Mouse (Mus musculus) liver, adult 2 months (tissue): ENCODE measurements at regions not wholly inside any gene's neighbourhood (a gene's known extent, or its start where the extent isn't known, plus 50 kb on each side); places are given as distances from the start of the nearest gene placed in this dataset.

ENCODE experiments used
- CTCF ChIP-seq: fragments of 200-500 bp; IDR thresholded peaks from 2 replicates; pipeline ENCODE4 v1.5.1; 2011; ENCODE audit warnings: low read depth, low read length, control low read depth
- POLR2A ChIP-seq: fragments of 200-500 bp; IDR thresholded peaks from 2 replicates; pipeline ENCODE4 v1.6.1; 2011; ENCODE audit warnings: low read length, control low read depth; ENCODE audit not compliant: insufficient read depth; ENCODE audit errors: extremely low read depth

DNA sequence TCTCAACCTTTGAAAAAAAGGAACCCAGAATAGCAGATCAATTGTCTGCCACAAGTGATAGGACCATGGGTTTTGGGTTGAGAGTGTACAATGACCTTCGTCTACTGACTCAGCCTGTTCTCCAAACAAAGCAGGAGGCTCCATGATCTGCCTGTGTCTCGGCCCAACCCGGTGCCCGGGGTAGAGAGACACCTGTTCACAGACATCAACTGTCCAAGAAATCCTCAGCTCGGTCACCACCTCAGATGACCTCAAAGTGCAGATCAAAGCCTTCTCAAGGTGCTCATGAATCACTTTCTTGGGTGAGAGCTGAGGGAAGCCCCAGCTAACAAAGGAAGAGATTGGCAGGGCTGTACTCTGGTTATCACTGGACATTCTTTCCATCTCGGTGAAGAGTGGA lies 108.1 kb upstream of the Ctnnb1 start:
- TF ChIP-seq POLR2A (no peak), CTCF (no peak)
